Mouse (Mus musculus) colon, adult 2 months (tissue): ENCODE data around the gene Cldn34b3. TPM values are rescaled to one million over a fixed set of nuclear protein-coding genes. Genes with fewer than 3 reads are reported as not detected.

Experiments used
- polyA plus RNA-seq: library from polyadenylated mRNA; depleted of rRNA; stranded (reverse); fragments of >200 nt; gene quantifications from 2 replicates; pipeline ENCODE4 v1.2.3, GENCODE M21; 2012; rRNA removed

Cldn34b3 gene
- polyA plus RNA-seq = not detected in 2 replicates

GRCm38 (mm10) chrX:76264004-76264403 is at the start of gene Cldn34b3:
Gene Cldn34b3 (plus strand): TSS chrX:76264304.

Other genes starting within 250 kb of the Cldn34b3 start
- gene Cldn34b4, start 129.0 kb downstream of the Cldn34b3 start, polyA plus RNA-seq = not detected in 2 replicates